Comparison of ENCODE assay signal across 15 mouse cellular contexts in genomic region chr9:52836151-52836630, GRCm38 (mm10).
"Had no signal": no experiment of that assay in that cellular context is flagged by ENCODE, and none has a peak within 500 bp of the region (broad histone marks: within the 10 kb centered on the region; RNA-seq: fewer than 3 reads in every experiment).

No protein-coding gene starts in this region.

- H3K27ac ChIP-seq: left cerebral cortex, adult 2 months; limb, embryonic 12.5 days; liver, embryonic 14.5 days; midbrain, embryonic 12.5 days; neural tube, embryonic 13.5 days had no signal

- DNase-seq: kidney, postnatal 10 days; kidney, postnatal 4 days; liver; lung, adult 18-20 months; retina, postnatal 1 day; right cerebral cortex, postnatal 4 days; spleen, adult 18-20 months; thymus, adult 18-20 months; thymus, postnatal 14 days had no signal

- H3K4me1 ChIP-seq: limb, embryonic 12.5 days; midbrain, embryonic 12.5 days; neural tube, embryonic 13.5 days had no signal

- H3K9me3 ChIP-seq: limb, embryonic 12.5 days; midbrain, embryonic 12.5 days; neural tube, embryonic 13.5 days had no signal

- H3K4me3 ChIP-seq: left cerebral cortex, adult 2 months; limb, embryonic 12.5 days; midbrain, embryonic 12.5 days; neural tube, embryonic 13.5 days had no signal

- H3K9ac ChIP-seq: limb, embryonic 12.5 days; liver, embryonic 14.5 days; midbrain, embryonic 12.5 days; neural tube, embryonic 13.5 days had no signal

- ATAC-seq: midbrain, embryonic 16.5 days had no signal

- H3K4me2 ChIP-seq: limb, embryonic 12.5 days; midbrain, embryonic 12.5 days; neural tube, embryonic 13.5 days had no signal

- H3K27me3 ChIP-seq: limb, embryonic 12.5 days; midbrain, embryonic 12.5 days; neural tube, embryonic 13.5 days had no signal

- H3K36me3 ChIP-seq: limb, embryonic 12.5 days; midbrain, embryonic 12.5 days; neural tube, embryonic 13.5 days had no signal
